Mouse (Mus musculus) midbrain, postnatal 0 days (tissue): ENCODE data around the gene Celf2. TPM values are rescaled to one million over a fixed set of nuclear protein-coding genes. Genes with fewer than 3 reads are reported as not detected.

Experiments used
- ATAC-seq: fragments of 200-750 bp; cut with Nextera tagmentation; 2 replicates; pipeline ENCODE4 v1.8.0; 2017; ENCODE audit warnings: moderate number of reproducible peaks, mild to moderate bottlenecking, moderate TSS enrichment, moderate library complexity; ENCODE audit not compliant: low FRiP score
- DNase-seq: peaks from one replicate; pipeline ENCODE4 v3.0.0-alpha.2; 2015; ENCODE audit warnings: low spot score
- H3K27ac ChIP-seq: fragments of 300-500 bp; sonication (generic); 2 replicates; pipeline ENCODE4 v1.5.1; 2014; ENCODE audit warnings: low read depth, mild to moderate bottlenecking, low read length, mixed read lengths
- H3K27me3 ChIP-seq: fragments of 300-500 bp; sonication (generic); 2 replicates; pipeline ENCODE4 v1.6.1; 2014; ENCODE audit warnings: low read length, control low read depth, mixed read lengths; ENCODE audit not compliant: insufficient read depth
- H3K36me3 ChIP-seq: fragments of 300-500 bp; sonication (generic); 2 replicates; pipeline ENCODE4 v1.6.1; 2014; ENCODE audit warnings: low read length, control low read depth, mixed read lengths; ENCODE audit not compliant: insufficient read depth
- H3K4me1 ChIP-seq: fragments of 300-500 bp; sonication (generic); 2 replicates; pipeline ENCODE4 v1.6.1; 2014; ENCODE audit warnings: mild to moderate bottlenecking, control low read depth, antibody characterized with exemption, low read length, mixed read lengths; ENCODE audit not compliant: insufficient read depth
- H3K4me2 ChIP-seq: fragments of 300-500 bp; sonication (generic); 2 replicates; pipeline ENCODE4 v1.6.1; 2014; ENCODE audit warnings: low read depth, mild to moderate bottlenecking, low read length, mixed read lengths; ENCODE audit not compliant: poor library complexity, severe bottlenecking
- H3K4me3 ChIP-seq: fragments of 300-500 bp; sonication (generic); 2 replicates; pipeline ENCODE4 v1.5.1; 2014; ENCODE audit warnings: low read depth, mild to moderate bottlenecking, low read length, moderate library complexity
- H3K9ac ChIP-seq: fragments of 300-500 bp; sonication (generic); replicated peaks from 2 replicates; pipeline ENCODE4 v1.6.1; 2014; ENCODE audit warnings: mild to moderate bottlenecking, low read length, moderate library complexity, mixed read lengths; ENCODE audit not compliant: poor library complexity, severe bottlenecking
- H3K9me3 ChIP-seq: fragments of 300-500 bp; sonication (generic); 2 replicates; pipeline ENCODE4 v1.6.1; 2016; ENCODE audit warnings: low read length, control low read depth
- CTCF ChIP-seq: IDR thresholded peaks from 2 replicates; pipeline ENCODE4 v1.5.1; 2016; ENCODE audit warnings: antibody characterized with exemption, mild to moderate bottlenecking
- WGBS: fragments of 180-500 bp; shearing (Covaris S2); extraction: QIAGEN DNeasy Blood & Tissue Kit; methylation state at CpG from one replicate; pipeline ENCODE4 v1.1.7; 2014; 5-methylcytosine and 5-hydroxymethylcytosine counted together
- polyA plus RNA-seq: library from polyadenylated mRNA; unstranded; fragments of >200 nt; fragmentation: Nextera tagmentation; extraction: Ambion mirVana; gene quantifications from 2 replicates; pipeline ENCODE4 v1.2.1, GENCODE M21; 2015
- total RNA-seq: library from RNA; depleted of rRNA; stranded (reverse); fragments of >200 nt; gene quantifications from 2 replicates; pipeline ENCODE4 v1.2.3, GENCODE M21; 2014

The Celf2 gene
- total and polyA plus RNA-seq, 2 experiments from 2014 or later: 112 to 135 TPM

GRCm38 (mm10) chr2:6872131-6872893, 637.1 kb downstream of the Celf2 start:
- H3K4me1 ChIP-seq: peaks cover 6% of the 10 kb centered on the region; the same call in 1 of the 2 replicates

GRCm38 (mm10) chr2:6871281-6872130, 637.9 kb downstream of the Celf2 start:
- H3K36me3 ChIP-seq: no peaks in the 10 kb centered on the region
- peak overlapping the region; percentile 95 for H3K9ac ChIP-seq
- H3K4me2 ChIP-seq: peak overlapping the region; percentile 96
- H3K9me3 ChIP-seq: no peaks in the 10 kb centered on the region
- WGBS: 2% methylated on average over 34 of the region's 40 CpGs
- peak overlapping the region; percentile 96 for H3K4me3 ChIP-seq
- peaks cover 6% of the 10 kb centered on the region; the same call in 1 of the 2 replicates for H3K4me1 ChIP-seq
- DNase-seq (no peak), ATAC-seq (no peak; the same call in 1 of the 2 replicates)
- peak overlapping the region; percentile 92 for H3K27ac ChIP-seq
- H3K27me3 ChIP-seq: no peaks in the 10 kb centered on the region
- no peak for TF ChIP-seq CTCF

More at GRCm38 (mm10) chr2:6872131-6872893, 637.1 kb downstream of the Celf2 start:
- ATAC-seq (peak; percentile 85), DNase-seq (peak; percentile 82)
- H3K9ac ChIP-seq: peak overlapping the region; percentile 95
- peak overlapping the region; percentile 96 for H3K4me2 ChIP-seq
- H3K9me3 ChIP-seq: no peaks in the 10 kb centered on the region
- H3K27ac ChIP-seq: peak overlapping the region; percentile 92
- TF ChIP-seq CTCF: no peak
- no peaks in the 10 kb centered on the region for H3K36me3 ChIP-seq
- peak overlapping the region; percentile 96 for H3K4me3 ChIP-seq
- no peaks in the 10 kb centered on the region for H3K27me3 ChIP-seq
- under 1% methylated on average over 60 of the region's 124 CpGs for whole genome bisulfite sequencing

GRCm38 (mm10) chr2:6869956-6870710, 639.2 kb downstream of the Celf2 start:
- no peak for TF ChIP-seq CTCF
- Histone ChIP-seq H3K4me1 (peaks cover 6% of the 10 kb centered on the region; the same call in 1 of the 2 replicates), H3K9me3 (no peaks in the 10 kb centered on the region), H3K4me3 (peak overlapping the region; percentile 96), H3K27ac (no peak overlapping the region), H3K9ac (peak overlapping the region; percentile 95), H3K4me2 (peak overlapping the region; percentile 96), H3K27me3 (no peaks in the 10 kb centered on the region), H3K36me3 (no peaks in the 10 kb centered on the region)
- DNase-seq: no peak
- ATAC-seq: no peak
- WGBS: 39% methylated on average over 9 of the region's 9 CpGs

GRCm38 (mm10) chr2:6867297-6867696, 642.1 kb downstream of the Celf2 start:
- Histone ChIP-seq H3K4me2 (0 out of 2 replicates have a peak overlapping the region, but pooled peaks have one; percentile 4), H3K9me3 (no peaks in the 10 kb centered on the region), H3K9ac (no peak overlapping the region), H3K4me3 (no peak overlapping the region), H3K36me3 (no peaks in the 10 kb centered on the region), H3K4me1 (0 out of 2 replicates have a peak, but pooled peaks cover 6% of the 10 kb centered on the region), H3K27me3 (no peaks in the 10 kb centered on the region), H3K27ac (no peak overlapping the region)
- WGBS: 30% methylated on average over 4 of the region's 4 CpGs
- DNase-seq: no peak
- ATAC-seq: no peak
- TF ChIP-seq CTCF: no peak

GRCm38 (mm10) chr2:6865785-6866184, 643.6 kb downstream of the Celf2 start:
- no peak overlapping the region for H3K4me2 ChIP-seq
- H3K27me3 ChIP-seq: no peaks in the 10 kb centered on the region
- H3K9me3 ChIP-seq: no peaks in the 10 kb centered on the region
- H3K4me1 ChIP-seq: 0 out of 2 replicates have a peak, but pooled peaks cover 6% of the 10 kb centered on the region
- no peak for TF ChIP-seq CTCF
- H3K36me3 ChIP-seq: no peaks in the 10 kb centered on the region
- no peak overlapping the region for H3K4me3 ChIP-seq
- H3K9ac ChIP-seq: no peak overlapping the region
- no peak overlapping the region for H3K27ac ChIP-seq
- DNase-seq (no peak), ATAC-seq (no peak)
- WGBS: 63% methylated on average over 4 of the region's 4 CpGs
